Mouse (Mus musculus): Measurements from ENCODE around the gene Zswim1. TPM values are rescaled to one million over a fixed set of nuclear protein-coding genes. Genes with fewer than 3 reads are reported as not detected.

The Zswim1 gene
- polyA plus RNA-seq (2021; fragmentation: Nextera tagmentation): 23.2 and 23.4 TPM in 2 replicates
- long read RNA-seq, experiment 1, transcript Zswim1-201 (2 exons, 2,705 nt): major isoform, 126 of 132 reads
- long read RNA-seq, experiment 1, partial matches to known transcripts: 3 of 132 reads
- long read RNA-seq, experiment 1, other reads (novel, unspliced or antisense): 3 of 132 reads
- long read RNA-seq, experiment 2, transcript Zswim1-201 (2 exons, 2,705 nt): major isoform, 13 of 27 reads
- long read RNA-seq, experiment 2, partial matches to known transcripts: 0 of 27 reads
- long read RNA-seq, experiment 2, other reads (novel, unspliced or antisense): 14 of 27 reads

DNA sequence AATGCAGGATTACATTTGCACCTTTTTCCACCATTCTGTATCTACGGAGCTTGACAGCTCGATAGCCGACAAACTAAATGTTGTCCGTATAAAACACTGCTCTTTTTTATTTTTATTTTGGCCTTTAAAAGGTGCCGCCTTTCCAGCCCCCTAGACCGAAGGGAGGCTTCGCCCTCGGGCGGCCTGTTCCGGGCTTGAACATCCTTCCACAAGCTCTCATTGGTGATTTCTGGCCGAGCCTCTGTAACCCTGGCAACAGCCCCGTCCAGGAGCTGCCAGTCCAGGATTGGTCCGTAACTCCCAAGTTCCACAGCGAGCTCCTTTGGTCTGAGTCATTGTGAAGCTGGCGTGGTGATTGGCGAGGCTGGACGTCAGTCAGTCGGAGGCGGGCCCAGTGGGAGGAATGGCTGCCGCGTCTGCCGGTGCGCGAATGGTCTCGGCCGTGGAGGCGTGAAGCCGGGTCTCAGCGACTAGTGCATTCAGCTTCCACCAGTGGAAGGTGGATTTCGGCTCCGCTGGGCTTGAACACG is at the start of gene Zswim1:
TSS of gene Zswim1 (plus strand) at position 51 of the 530 bp plus-strand sequence.

DNA sequence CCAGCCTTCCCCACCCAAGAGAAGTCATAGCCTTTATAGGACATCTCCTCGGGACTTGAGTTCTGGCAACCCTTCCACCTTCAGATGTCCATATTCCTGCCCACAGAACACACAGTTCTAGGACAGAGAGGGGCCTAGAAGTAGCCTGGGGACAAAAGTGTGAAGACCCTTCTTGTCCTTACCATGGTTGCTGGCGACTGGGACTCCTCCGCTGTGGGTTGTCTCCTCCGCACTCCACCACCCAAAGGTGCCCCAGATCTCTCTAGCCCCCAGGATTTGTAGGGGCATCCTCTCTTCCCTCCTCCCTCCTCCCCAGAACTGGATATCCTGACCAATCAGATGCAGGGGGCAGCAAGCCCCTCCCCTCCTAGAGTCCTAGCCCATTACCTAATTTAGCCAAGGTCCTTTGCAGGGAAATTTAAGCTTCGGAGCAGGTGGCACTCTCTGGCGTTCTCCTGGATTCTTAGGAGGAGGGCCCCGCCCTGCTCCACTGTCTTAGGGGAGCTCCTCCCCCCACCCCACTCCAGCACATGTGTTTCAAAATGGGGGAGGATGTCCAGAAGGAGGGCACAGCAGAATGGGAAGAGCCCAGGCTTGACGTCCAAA is 42.9 kb upstream of the Zswim1 start, which contains the start of gene Tnnc2:
TSS of gene Tnnc2 (minus strand) at position 487 of the 606 bp plus-strand sequence.

DNA sequence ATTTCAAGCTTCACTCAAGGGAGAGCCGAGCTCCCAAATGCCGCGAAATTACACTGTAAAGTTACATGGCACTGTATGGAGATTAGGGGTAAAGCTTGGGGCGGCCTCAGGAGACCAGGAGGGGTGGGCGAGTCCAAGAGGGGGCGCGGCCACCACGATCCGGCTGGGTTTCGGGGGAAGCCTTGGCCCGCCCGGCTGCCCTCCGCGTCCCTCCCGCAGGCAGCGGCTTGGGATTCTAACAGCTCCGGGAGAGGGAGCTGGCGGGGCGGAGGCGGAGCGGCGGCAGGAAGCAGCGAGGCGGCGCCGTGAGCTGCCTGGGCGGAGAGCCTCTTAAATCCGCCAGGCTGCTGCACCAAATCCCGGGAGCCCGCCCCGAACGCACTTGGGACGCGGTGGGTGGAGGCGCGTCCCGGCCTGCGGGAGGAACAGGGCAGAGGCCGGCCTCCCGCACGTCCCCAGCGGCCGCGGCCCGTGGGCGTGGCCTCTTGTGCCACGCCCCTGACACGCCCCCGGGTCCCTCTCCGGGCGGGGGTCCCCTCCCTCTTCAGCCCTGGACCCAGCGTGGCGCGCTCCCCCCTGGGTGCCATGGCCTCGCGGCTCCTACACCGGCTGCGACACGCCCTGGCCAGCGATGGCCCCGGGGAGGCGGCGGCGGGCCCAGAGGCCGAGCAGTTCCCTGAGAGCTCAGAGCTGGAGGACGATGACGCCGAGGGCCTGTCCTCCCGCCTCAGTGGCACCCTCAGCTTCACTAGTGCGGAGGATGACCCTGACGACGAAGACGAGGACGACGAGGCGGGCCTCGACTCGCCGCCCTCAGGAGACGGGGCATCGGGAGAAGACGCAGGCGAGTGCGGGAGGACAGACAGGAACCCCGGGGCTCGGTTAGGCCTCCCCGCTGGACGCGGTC is 36.8 kb upstream of the Zswim1 start, which contains the start of gene Snx21:
TSS of gene Snx21 (plus strand) at position 343 of the 907 bp plus-strand sequence.

DNA sequence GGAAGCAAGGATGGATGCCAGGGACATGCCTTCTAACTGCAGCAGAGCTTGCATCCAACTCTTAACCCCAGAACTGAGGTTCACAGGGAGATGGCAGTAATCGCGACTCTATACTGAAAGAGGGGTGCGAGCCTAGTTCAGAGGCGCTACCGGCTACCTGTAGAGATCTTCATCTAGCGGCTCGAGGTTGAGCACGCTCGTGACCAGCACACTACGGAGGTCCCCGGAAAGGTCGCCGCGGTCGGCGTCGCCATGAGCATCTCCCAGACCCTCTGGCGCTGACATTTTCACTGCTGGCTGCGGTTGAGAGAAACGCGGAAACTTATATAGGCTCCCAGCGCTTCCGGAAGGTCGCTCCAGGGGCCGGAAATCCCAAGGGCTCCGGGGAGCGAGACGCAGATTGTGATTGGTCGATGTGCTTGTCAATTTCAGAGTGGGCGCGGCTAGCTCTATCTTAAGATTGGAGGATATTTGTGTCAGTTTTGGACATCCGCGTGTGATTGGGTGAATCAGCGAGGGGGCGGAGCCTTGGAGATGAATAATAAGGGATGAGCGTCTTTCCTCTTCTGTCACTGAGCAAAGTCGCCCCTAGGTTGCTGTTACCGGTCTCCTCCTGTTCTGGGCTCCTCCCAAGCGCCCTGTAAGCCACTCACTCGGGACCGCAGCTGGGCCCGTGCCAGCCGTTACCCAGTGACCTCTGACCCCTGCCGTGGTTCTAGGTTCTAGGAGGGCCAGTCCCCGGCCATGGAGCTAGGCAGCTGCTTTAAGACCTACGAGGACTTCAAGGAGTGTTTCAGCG is 17.8 kb upstream of the Zswim1 start, which contains the start of the genes Acot8 and Zswim3:
TSS of gene Acot8 (minus strand) at position 350 of the 799 bp plus-strand sequence.
TSS of gene Zswim3 (plus strand) at position 566 of the 799 bp plus-strand sequence.

DNA sequence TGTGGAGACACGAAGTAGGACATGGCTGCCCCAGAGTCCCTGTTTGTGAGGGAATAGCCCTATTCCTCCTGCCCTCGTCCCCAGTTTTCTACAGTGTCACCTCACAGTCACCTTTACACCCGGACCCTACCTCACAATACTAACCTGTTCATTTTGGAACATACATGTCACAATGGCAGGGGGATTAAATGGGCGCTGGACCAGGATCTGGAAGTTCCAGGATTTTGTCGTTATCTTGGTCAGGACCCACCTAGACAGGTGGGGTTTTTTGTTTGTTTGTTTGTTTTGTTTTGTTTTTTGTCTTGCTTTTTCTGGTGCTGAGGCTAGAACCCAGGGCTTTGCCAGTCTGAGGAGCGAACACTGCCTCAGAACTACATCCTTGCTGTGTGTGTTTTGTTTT is 6.0 kb downstream of the Zswim1 start, which contains the start of gene Spata25:
TSS of gene Spata25 (minus strand) at position 101 of the 400 bp plus-strand sequence.

DNA sequence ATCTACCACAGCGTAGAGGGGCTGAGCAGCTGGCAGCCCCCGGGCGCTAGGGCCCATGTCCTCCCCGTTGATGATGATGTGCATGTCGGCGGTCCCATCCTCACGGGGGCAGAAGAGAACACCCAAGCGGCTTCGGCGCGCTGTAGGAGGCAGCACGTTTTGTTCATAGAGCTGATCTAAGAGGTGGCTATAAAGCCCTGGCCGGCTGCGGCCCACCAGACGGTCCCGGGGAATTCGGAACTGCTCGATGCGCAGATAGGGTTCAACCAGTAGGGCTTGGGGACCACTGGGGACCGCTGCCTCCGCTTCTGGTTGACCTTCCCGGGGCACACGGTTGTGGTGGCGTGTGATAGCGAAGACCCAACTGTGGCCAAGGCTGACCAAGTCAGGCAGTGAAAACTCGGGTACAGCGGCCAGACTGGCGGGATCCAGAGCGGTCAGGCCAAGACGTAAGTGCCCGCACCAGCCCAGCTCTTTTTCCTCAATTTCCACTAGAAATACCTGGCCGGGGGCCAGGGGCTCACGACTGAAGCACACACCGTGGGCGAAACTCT is 10.3 kb downstream of the Zswim1 start, which contains the start of gene Ctsa:
TSS of gene Ctsa (plus strand) at position 126 of the 554 bp plus-strand sequence.

DNA sequence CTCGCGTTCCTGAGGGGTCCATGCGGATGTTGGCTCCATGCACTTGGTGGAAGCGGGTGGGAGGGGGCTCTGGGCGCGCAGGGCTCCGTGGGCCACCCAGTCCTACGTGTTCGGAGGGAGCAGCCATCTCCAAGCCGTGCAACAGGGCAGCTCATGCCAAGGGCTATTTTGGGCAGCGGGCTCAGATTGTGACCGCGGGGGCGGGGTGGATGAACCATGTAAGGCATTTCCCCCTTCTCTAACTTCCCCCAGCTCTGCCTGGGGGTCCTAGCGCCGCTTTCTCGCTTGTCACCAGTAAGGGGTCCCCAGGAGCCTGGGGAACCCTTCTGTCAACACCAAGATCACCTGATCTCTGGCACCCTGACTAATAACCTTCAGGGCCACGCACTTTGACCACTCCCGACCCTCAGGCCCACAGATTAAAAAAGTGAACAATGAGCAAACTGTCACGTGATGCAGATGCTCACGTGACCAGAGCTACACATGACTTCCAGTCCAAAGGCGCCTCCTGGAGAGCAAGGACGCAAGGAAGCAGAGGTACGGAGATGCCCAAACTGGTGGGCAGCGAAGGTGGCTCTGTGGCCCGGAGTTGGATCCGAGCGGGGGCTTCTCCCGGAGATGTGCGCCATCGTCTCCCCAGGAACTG is 11.0 kb downstream of the Zswim1 start, which contains the start of gene Neurl2:
TSS of gene Neurl2 (minus strand) at position 143 of the 646 bp plus-strand sequence.

DNA sequence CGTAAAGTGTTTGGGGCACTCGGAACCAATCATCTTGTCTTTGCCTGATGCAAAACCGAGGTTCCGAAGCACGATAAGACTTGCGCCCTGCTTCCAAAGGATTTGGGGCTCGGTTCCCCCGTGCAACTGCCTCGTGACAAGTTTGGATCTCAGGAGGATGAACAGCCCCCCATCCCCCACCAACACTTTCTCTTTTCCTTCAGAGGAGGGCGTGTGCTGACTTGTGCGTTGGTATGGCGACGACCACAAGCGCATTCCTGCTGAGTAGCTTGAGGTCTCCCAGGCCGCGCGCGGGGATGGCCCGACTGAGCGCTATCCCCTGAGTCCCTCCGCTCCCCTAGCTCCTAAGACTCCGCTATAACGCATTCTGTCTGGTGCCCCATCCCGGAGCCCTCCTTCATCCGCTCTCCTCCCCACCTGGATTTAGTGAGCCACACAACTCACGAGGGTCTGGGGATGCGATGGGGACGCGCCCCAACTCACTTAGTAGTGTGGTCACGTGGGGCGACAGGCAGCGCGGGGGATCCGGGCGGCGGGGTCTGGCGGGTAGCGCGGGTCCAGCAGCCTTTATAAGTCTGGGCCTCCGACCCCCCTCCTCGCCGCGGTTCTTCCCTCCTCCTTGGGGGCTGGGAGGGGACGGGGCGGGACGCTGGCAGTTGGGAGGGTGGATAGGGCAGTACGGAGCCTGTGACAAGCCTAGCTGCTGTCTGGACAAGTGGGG is 34.8 kb downstream of the Zswim1 start, which contains the start of gene Pltp:
TSS of gene Pltp (minus strand) at position 611 of the 721 bp plus-strand sequence.

Other genes starting within 250 kb of the Zswim1 start
- gene Spint3, start 249.2 kb upstream of the Zswim1 start, polyA plus RNA-seq (2021; fragmentation: Nextera tagmentation): not detected in 2 replicates
- gene Wfdc6a, start 237.2 kb upstream of the Zswim1 start, polyA plus RNA-seq (2021; fragmentation: Nextera tagmentation): not detected in 2 replicates
- gene Eppin, start 229.1 kb upstream of the Zswim1 start, polyA plus RNA-seq (2021; fragmentation: Nextera tagmentation): not detected in 2 replicates
- not detected in 2 replicates for gene Wfdc6b, start 209.2 kb upstream of the Zswim1 start, polyA plus RNA-seq (2021; fragmentation: Nextera tagmentation)
- not detected in 2 replicates for gene Wfdc8, start 209.1 kb upstream of the Zswim1 start, polyA plus RNA-seq (2021; fragmentation: Nextera tagmentation)
- gene Wfdc16, start 183.9 kb upstream of the Zswim1 start, polyA plus RNA-seq (2021; fragmentation: Nextera tagmentation): not detected in 2 replicates
- not detected in 2 replicates for gene Wfdc10, start 166.6 kb upstream of the Zswim1 start, polyA plus RNA-seq (2021; fragmentation: Nextera tagmentation)
- gene Wfdc9, start 166.1 kb upstream of the Zswim1 start, polyA plus RNA-seq (2021; fragmentation: Nextera tagmentation): not detected in 2 replicates
- gene Wfdc11, start 148.6 kb upstream of the Zswim1 start, polyA plus RNA-seq (2021; fragmentation: Nextera tagmentation): not detected in 2 replicates
- gene Wfdc13, start 137.6 kb upstream of the Zswim1 start, polyA plus RNA-seq (2021; fragmentation: Nextera tagmentation): not detected in 2 replicates
- not detected in 2 replicates for gene Spint4, start 124.2 kb upstream of the Zswim1 start, polyA plus RNA-seq (2021; fragmentation: Nextera tagmentation)
- not detected in 2 replicates for gene Spint5, start 107.4 kb upstream of the Zswim1 start, polyA plus RNA-seq (2021; fragmentation: Nextera tagmentation)
- gene Wfdc3, start 76.8 kb upstream of the Zswim1 start, polyA plus RNA-seq (2021; fragmentation: Nextera tagmentation): 3.0 and 3.1 TPM in 2 replicates
- gene Dnttip1, start 76.7 kb upstream of the Zswim1 start, polyA plus RNA-seq (2021; fragmentation: Nextera tagmentation): 5.0 and 21.1 TPM in 2 replicates
- 1.3 and 1.4 TPM in 2 replicates for gene Ube2c, start 52.8 kb upstream of the Zswim1 start, polyA plus RNA-seq (2021; fragmentation: Nextera tagmentation)
- gene Tnnc2, start 42.7 kb upstream of the Zswim1 start, polyA plus RNA-seq (2021; fragmentation: Nextera tagmentation): 0.64 and 0.74 TPM in 2 replicates
- 50.8 and 62.0 TPM in 2 replicates for gene Snx21, start 36.9 kb upstream of the Zswim1 start, polyA plus RNA-seq (2021; fragmentation: Nextera tagmentation)
- gene Acot8, start 17.8 kb upstream of the Zswim1 start, polyA plus RNA-seq (2021; fragmentation: Nextera tagmentation): 21.4 TPM in 2 replicates
- 7.8 and 8.8 TPM in 2 replicates for gene Zswim3, start 17.6 kb upstream of the Zswim1 start, polyA plus RNA-seq (2021; fragmentation: Nextera tagmentation)
- not detected in 2 replicates for gene Spata25, start 5.9 kb downstream of the Zswim1 start, polyA plus RNA-seq (2021; fragmentation: Nextera tagmentation)
- gene Ctsa, start 10.2 kb downstream of the Zswim1 start, polyA plus RNA-seq (2021; fragmentation: Nextera tagmentation): 105 and 121 TPM in 2 replicates
- 3.4 and 4.6 TPM in 2 replicates for gene Neurl2, start 10.8 kb downstream of the Zswim1 start, polyA plus RNA-seq (2021; fragmentation: Nextera tagmentation)
- gene Pltp, start 35.0 kb downstream of the Zswim1 start, polyA plus RNA-seq (2021; fragmentation: Nextera tagmentation): 75.3 and 129 TPM in 2 replicates
- 80.5 and 84.8 TPM in 2 replicates for gene Pcif1, start 56.6 kb downstream of the Zswim1 start, polyA plus RNA-seq (2021; fragmentation: Nextera tagmentation)
- 6.6 and 9.3 TPM in 2 replicates for gene Zfp335, start 89.1 kb downstream of the Zswim1 start, polyA plus RNA-seq (2021; fragmentation: Nextera tagmentation)
- gene Mmp9, start 118.1 kb downstream of the Zswim1 start, polyA plus RNA-seq (2021; fragmentation: Nextera tagmentation): 0.91 and 0.93 TPM in 2 replicates
- gene Slc12a5, start 138.1 kb downstream of the Zswim1 start, polyA plus RNA-seq (2021; fragmentation: Nextera tagmentation): 96.8 and 132 TPM in 2 replicates
- 6.1 and 14.0 TPM in 2 replicates for gene Ncoa5, start 212.2 kb downstream of the Zswim1 start, polyA plus RNA-seq (2021; fragmentation: Nextera tagmentation)
- gene Cd40, start 232.9 kb downstream of the Zswim1 start, polyA plus RNA-seq (2021; fragmentation: Nextera tagmentation): 0.78 and 1.8 TPM in 2 replicates